Mouse (Mus musculus): ENCODE data around the gene Echdc3.
A peak's percentile ranks its signal among the peaks of the same experiment; 100 is the strongest.

Gene Echdc3

GRCm38 (mm10) chr2:6165771-6166170, 47.1 kb downstream of the Echdc3 start:
- peak; percentile 70 for DNase-seq

- DNase-seq, result no peak
Measured at GRCm38 (mm10) chr2:6164606-6165290, 48.1 kb downstream of the Echdc3 start.

- DNase-seq, result peak; percentile 51
Measured at GRCm38 (mm10) chr2:6162366-6163040, 50.3 kb downstream of the Echdc3 start.

GRCm38 (mm10) chr2:6159735-6160134, 53.1 kb downstream of the Echdc3 start:
- DNase-seq, result no peak

GRCm38 (mm10) chr2:6159219-6159618, 53.6 kb downstream of the Echdc3 start:
- DNase-seq, result no peak

- no peak for DNase-seq
Measured at GRCm38 (mm10) chr2:6157635-6158034, 55.2 kb downstream of the Echdc3 start.

GRCm38 (mm10) chr2:6157208-6157607, 55.6 kb downstream of the Echdc3 start:
- no peak for DNase-seq

- DNase-seq, result no peak
Measured at GRCm38 (mm10) chr2:6149801-6150200, 63.0 kb downstream of the Echdc3 start.

GRCm38 (mm10) chr2:6146901-6147300, 65.9 kb downstream of the Echdc3 start:
- DNase-seq, result no peak

GRCm38 (mm10) chr2:6146257-6146656, 66.6 kb downstream of the Echdc3 start:
- DNase-seq, result no peak

GRCm38 (mm10) chr2:6145611-6146010, 67.2 kb downstream of the Echdc3 start:
- no peak for DNase-seq

- no peak for DNase-seq
Measured at GRCm38 (mm10) chr2:6142915-6143654, 69.7 kb downstream of the Echdc3 start.

GRCm38 (mm10) chr2:6140572-6141161, 72.2 kb downstream of the Echdc3 start:
- no peak for DNase-seq

All from lung, postnatal 14 days (tissue).